Mouse (Mus musculus): Measurements from ENCODE around the gene Mfsd13b. TPM values are rescaled to one million over a fixed set of nuclear protein-coding genes. Genes with fewer than 3 reads are reported as not detected.

The Mfsd13b gene
- polyA plus RNA-seq, 1 experiment, result not detected

- peak overlapping the region; percentile 91 for H3K4me3 ChIP-seq (ENCODE audit: insufficient read depth, low read length)
- H3K4me1 ChIP-seq (ENCODE audit: control insufficient read depth, insufficient read depth, low read length), result peaks cover 10% of the 10 kb centered on the region
- TF ChIP-seq POLR2A (IDR thresholded peaks at IDR 0.05; ENCODE audit: low read depth, low read length) (no peak), CTCF (IDR thresholded peaks at IDR 0.05; ENCODE audit: borderline replicate concordance, insufficient read depth, low read length) (no peak)
- H3K27ac ChIP-seq (ENCODE audit: insufficient read depth, low read length), result no peak overlapping the region
Observed at GRCm38 (mm10) chr7:120980931-120981924, 1.1 kb upstream of the Mfsd13b start.

GRCm38 (mm10) chr7:120982968-120983367, 659 bp downstream of the Mfsd13b start:
- peak overlapping the region; percentile 85 for H3K4me3 ChIP-seq (ENCODE audit: insufficient read depth, low read length)
- peaks cover 4% of the 10 kb centered on the region; the same call in 1 of the 2 replicates for H3K4me1 ChIP-seq (ENCODE audit: control insufficient read depth, insufficient read depth, low read length)
- peak overlapping the region; percentile 76; the same call in 1 of the 2 replicates for H3K27ac ChIP-seq (ENCODE audit: insufficient read depth, low read length)
- TF ChIP-seq CTCF (IDR thresholded peaks at IDR 0.05; ENCODE audit: borderline replicate concordance, insufficient read depth, low read length) (no peak), POLR2A (IDR thresholded peaks at IDR 0.05; ENCODE audit: low read depth, low read length) (no peak)

- TF ChIP-seq CTCF (IDR thresholded peaks at IDR 0.05; ENCODE audit: borderline replicate concordance, insufficient read depth, low read length), result no peak
- TF ChIP-seq POLR2A (IDR thresholded peaks at IDR 0.05; ENCODE audit: low read depth, low read length), result no peak
Observed at GRCm38 (mm10) chr7:120991191-120991590, 8.9 kb downstream of the Mfsd13b start.

GRCm38 (mm10) chr7:120999021-120999530, 16.8 kb downstream of the Mfsd13b start:
- TF ChIP-seq CTCF (IDR thresholded peaks at IDR 0.05; ENCODE audit: borderline replicate concordance, insufficient read depth, low read length) (no peak), POLR2A (IDR thresholded peaks at IDR 0.05; ENCODE audit: low read depth, low read length) (no peak)
- no peak overlapping the region for H3K4me3 ChIP-seq (ENCODE audit: insufficient read depth, low read length)
- H3K4me1 ChIP-seq (ENCODE audit: control insufficient read depth, insufficient read depth, low read length), result peaks cover 5% of the 10 kb centered on the region

More at GRCm38 (mm10) chr7:120991191-120991590, 8.9 kb downstream of the Mfsd13b start:
- Histone ChIP-seq H3K27ac (ENCODE audit: insufficient read depth, low read length) (no peak overlapping the region), H3K4me1 (ENCODE audit: control insufficient read depth, insufficient read depth, low read length) (no peaks in the 10 kb centered on the region), H3K4me3 (ENCODE audit: insufficient read depth, low read length) (no peak overlapping the region)

GRCm38 (mm10) chr7:121000065-121000822, 17.9 kb downstream of the Mfsd13b start:
- no peak overlapping the region for H3K4me3 ChIP-seq (ENCODE audit: insufficient read depth, low read length)
- H3K4me1 ChIP-seq (ENCODE audit: control insufficient read depth, insufficient read depth, low read length), result peaks cover 6% of the 10 kb centered on the region
- TF ChIP-seq POLR2A (IDR thresholded peaks at IDR 0.05; ENCODE audit: low read depth, low read length) (no peak), CTCF (IDR thresholded peaks at IDR 0.05; ENCODE audit: borderline replicate concordance, insufficient read depth, low read length) (no peak)
- H3K27ac ChIP-seq (ENCODE audit: insufficient read depth, low read length), result no peak overlapping the region

More at GRCm38 (mm10) chr7:120999021-120999530, 16.8 kb downstream of the Mfsd13b start:
- H3K27ac ChIP-seq (ENCODE audit: insufficient read depth, low read length), result peak overlapping the region; percentile 55; the same call in 1 of the 2 replicates

GRCm38 (mm10) chr7:121001879-121002278, 19.6 kb downstream of the Mfsd13b start:
- Histone ChIP-seq H3K4me1 (ENCODE audit: control insufficient read depth, insufficient read depth, low read length) (peaks cover 6% of the 10 kb centered on the region), H3K4me3 (ENCODE audit: insufficient read depth, low read length) (no peak overlapping the region), H3K27ac (ENCODE audit: insufficient read depth, low read length) (no peak overlapping the region)
- TF ChIP-seq CTCF (IDR thresholded peaks at IDR 0.05; ENCODE audit: borderline replicate concordance, insufficient read depth, low read length) (no peak), POLR2A (IDR thresholded peaks at IDR 0.05; ENCODE audit: low read depth, low read length) (no peak)

GRCm38 (mm10) chr7:121002407-121002928, 20.2 kb downstream of the Mfsd13b start:
- Histone ChIP-seq H3K4me3 (ENCODE audit: insufficient read depth, low read length) (no peak overlapping the region), H3K4me1 (ENCODE audit: control insufficient read depth, insufficient read depth, low read length) (peaks cover 6% of the 10 kb centered on the region), H3K27ac (ENCODE audit: insufficient read depth, low read length) (no peak overlapping the region)
- TF ChIP-seq POLR2A (IDR thresholded peaks at IDR 0.05; ENCODE audit: low read depth, low read length) (no peak), CTCF (IDR thresholded peaks at IDR 0.05; ENCODE audit: borderline replicate concordance, insufficient read depth, low read length) (no peak)

GRCm38 (mm10) chr7:121003793-121004418, 21.6 kb downstream of the Mfsd13b start:
- H3K4me3 ChIP-seq (ENCODE audit: insufficient read depth, low read length), result no peak overlapping the region
- no peak overlapping the region for H3K27ac ChIP-seq (ENCODE audit: insufficient read depth, low read length)
- H3K4me1 ChIP-seq (ENCODE audit: control insufficient read depth, insufficient read depth, low read length), result peaks cover 6% of the 10 kb centered on the region
- no peak for TF ChIP-seq CTCF (IDR thresholded peaks at IDR 0.05; ENCODE audit: borderline replicate concordance, insufficient read depth, low read length)
- TF ChIP-seq POLR2A (IDR thresholded peaks at IDR 0.05; ENCODE audit: low read depth, low read length), result no peak
